9 mouse cellular contexts compared by ENCODE assay signal in the genomic region with DNA sequence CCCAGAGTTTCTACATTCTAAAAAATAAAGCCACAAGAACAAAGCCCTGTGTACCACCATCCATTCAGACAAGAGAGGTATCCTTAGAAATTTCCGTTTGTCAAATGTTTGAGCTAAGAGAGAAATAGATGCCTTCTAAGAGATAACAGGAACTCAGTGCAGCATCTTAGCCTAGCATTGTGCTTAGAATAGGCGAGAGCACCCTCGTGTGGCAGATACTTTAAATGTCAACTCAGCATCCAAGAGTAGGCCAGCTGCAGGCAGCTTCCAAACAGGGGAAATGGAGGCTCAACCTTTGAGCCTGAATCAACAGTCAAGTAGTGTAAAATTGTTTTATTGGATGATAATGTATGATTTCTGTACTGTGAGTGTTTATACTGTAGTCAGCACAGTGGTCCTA. TPM values are rescaled to one million over a fixed set of nuclear protein-coding genes. Genes with fewer than 3 reads are reported as not detected.
DNase-seq lines count a peak whose midpoint lies in the region; ATAC-seq and TF ChIP-seq lines count a peak whose summit lies in the region.
"Had no signal": no experiment of that assay in that cellular context is flagged by ENCODE, and none has a peak within 500 bp of the region (broad histone marks: within the 10 kb centered on the region; RNA-seq: fewer than 3 reads in every experiment).

No protein-coding gene starts in this region.

- peak; percentile 33 for ATAC-seq in intestine, postnatal 0 days
- peak; percentile 93 for ATAC-seq in monocyte, adult 5-6 weeks (replicated peaks; ENCODE audit: insufficient number of reproducible peaks, low FRiP score, low TSS enrichment, poor library complexity, severe bottlenecking)

- under 1% methylated on average over 3 of the region's 3 CpGs for WGBS in intestine, postnatal 0 days

- H3K4me1 ChIP-seq in intestine, postnatal 0 days (replicated peaks; ENCODE audit: control insufficient read depth, insufficient read depth, low read length), result no peaks in the 10 kb centered on the region
- H3K4me1 ChIP-seq: embryonic facial prominence, embryonic 13.5 days had no signal

- no peaks in the 10 kb centered on the region for H3K9me3 ChIP-seq in intestine, postnatal 0 days (ENCODE audit: control insufficient read depth)
- H3K9me3 ChIP-seq: embryonic facial prominence, embryonic 13.5 days had no signal

- no peak overlapping the region for H3K27ac ChIP-seq in intestine, postnatal 0 days (ENCODE audit: low read depth, low read length)
- H3K27ac ChIP-seq: embryonic facial prominence, embryonic 13.5 days had no signal

- H3K27me3 ChIP-seq in intestine, postnatal 0 days (replicated peaks; ENCODE audit: control insufficient read depth, insufficient read depth, low read length), result 0 out of 2 replicates have a peak, but pooled peaks cover 3% of the 10 kb centered on the region
- H3K27me3 ChIP-seq: embryonic facial prominence, embryonic 13.5 days had no signal

- DNase-seq in 3T3-L1 (ENCODE audit: low read depth, low spot score) (peak; percentile 90), MN1 (ENCODE audit: low spot score) (peak; percentile 49), liver (peak; percentile 42)
- peak; percentile 45 to 59 for DNase-seq in cerebellum, postnatal 4 days (ENCODE audit: low spot score in 2 of 2)
- peak; percentile 54 for DNase-seq in gastrocnemius, postnatal 10 days
- peak; percentile 66 for DNase-seq in telencephalon, adult 2 months (ENCODE audit: low read depth, low spot score)

- peak; percentile 88 for TF ChIP-seq CTCF in intestine, postnatal 0 days (IDR thresholded peaks at IDR 0.05; ENCODE audit: low read depth)

- H3K4me2 ChIP-seq in intestine, postnatal 0 days (replicated peaks; ENCODE audit: low read depth), result no peak overlapping the region
- H3K4me2 ChIP-seq: embryonic facial prominence, embryonic 13.5 days had no signal

- H3K36me3 ChIP-seq in intestine, postnatal 0 days (ENCODE audit: control insufficient read depth, insufficient read depth), result no peaks in the 10 kb centered on the region
- H3K36me3 ChIP-seq: embryonic facial prominence, embryonic 13.5 days had no signal

- H3K9ac ChIP-seq in intestine, postnatal 0 days (ENCODE audit: low read depth, low read length), result no peak overlapping the region
- H3K9ac ChIP-seq: embryonic facial prominence, embryonic 13.5 days had no signal

- H3K4me3 ChIP-seq in intestine, postnatal 0 days (ENCODE audit: low read depth, low read length), result no peak overlapping the region
- H3K4me3 ChIP-seq: embryonic facial prominence, embryonic 13.5 days had no signal

RNA-seq across cellular contexts. Expression of gene Nxt1, which starts 17.4 kb away (rescaled TPM):
- 10 to 100 TPM in 1 of 2 experiments, 1 to 10 TPM in 1; 7.3 to 11.6 TPM for total RNA-seq in gastrocnemius, postnatal 10 days (2021)
- 35.6 and 35.9 TPM in 2 replicates for polyA plus RNA-seq in intestine, postnatal 0 days (2015; fragmentation: Nextera tagmentation; extraction: Ambion mirVana)
- total RNA-seq in monocyte, adult 5-6 weeks (2017), result 17.6 to 24.0 TPM (median 23.1 TPM) in 3 replicates

RNA-seq across cellular contexts. Expression of gene Gzf1, which starts 25.9 kb away (rescaled TPM):
- total RNA-seq in gastrocnemius, postnatal 10 days (2021), result 10 to 100 TPM; 13.0 to 13.6 TPM
- 14.9 and 16.6 TPM in 2 replicates for polyA plus RNA-seq in intestine, postnatal 0 days (2015; fragmentation: Nextera tagmentation; extraction: Ambion mirVana)
- 24.9 to 31.9 TPM (median 29.6 TPM) in 3 replicates for total RNA-seq in monocyte, adult 5-6 weeks (2017)
